Mouse (Mus musculus) thymus, adult 2 months (tissue): ENCODE results near the gene Sptlc3.

Experiments
- CTCF ChIP-seq: fragments of 200-500 bp; IDR thresholded peaks from 2 replicates; pipeline ENCODE4 v1.5.1; 2012; ENCODE audit warnings: mild to moderate bottlenecking, control low read depth, low read length, moderate library complexity, borderline replicate concordance; ENCODE audit not compliant: control insufficient read depth, poor library complexity, insufficient read depth; ENCODE audit errors: extremely low read depth
- POLR2A ChIP-seq: fragments of 200-500 bp; IDR thresholded peaks from 2 replicates; pipeline ENCODE4 v1.6.1; 2012; ENCODE audit warnings: mild to moderate bottlenecking, low read length, control low read depth, moderate library complexity; ENCODE audit not compliant: control insufficient read depth, poor library complexity, insufficient read depth; ENCODE audit errors: extremely low read depth

DNA sequence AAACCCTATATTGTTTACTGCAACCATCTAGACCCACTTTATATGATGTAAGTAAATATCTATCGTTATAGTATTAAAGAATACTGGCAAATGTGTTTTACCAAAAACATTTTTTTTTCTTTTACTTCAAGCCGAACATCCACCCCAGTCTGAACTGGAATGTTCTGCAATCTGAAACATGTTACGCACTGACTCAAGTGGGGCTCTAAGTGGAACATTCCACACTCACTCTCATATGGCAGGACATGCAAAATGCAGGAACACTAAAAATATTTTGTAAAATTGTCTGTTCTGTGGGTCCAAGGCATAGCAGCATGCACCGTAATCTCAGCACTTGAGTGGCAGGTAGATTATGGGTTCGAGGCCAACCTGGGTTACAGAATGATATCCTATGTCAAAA lies 103.5 kb downstream of the Sptlc3 start:
- TF ChIP-seq CTCF (no peak), POLR2A (no peak)
